Mouse (Mus musculus) forebrain, embryonic 11.5 days (tissue): ENCODE data around the gene Fam193b. TPM values are rescaled to one million over a fixed set of nuclear protein-coding genes. Genes with fewer than 3 reads are reported as not detected.

Experiments
- ATAC-seq: fragments of 200-750 bp; cut with Nextera tagmentation; replicated peaks from 2 replicates; pipeline ENCODE4 v1.8.0; 2017; ENCODE audit warnings: moderate TSS enrichment; ENCODE audit not compliant: low FRiP score
- DNase-seq: peaks from one replicate; pipeline ENCODE4 v3.0.0-alpha.2; 2017; ENCODE audit warnings: low spot score
- H3K27ac ChIP-seq: fragments of 300-500 bp; sonication (generic); 2 replicates; pipeline ENCODE4 v1.5.1; 2014; ENCODE audit warnings: low read depth, low read length
- H3K27me3 ChIP-seq: fragments of 300-500 bp; sonication (generic); 2 replicates; pipeline ENCODE4 v1.6.1; 2014; ENCODE audit warnings: mild to moderate bottlenecking, low read length, mixed read lengths; ENCODE audit not compliant: control insufficient read depth, insufficient read depth
- H3K36me3 ChIP-seq: fragments of 300-500 bp; sonication (generic); 2 replicates; pipeline ENCODE4 v1.6.1; 2014; ENCODE audit warnings: mild to moderate bottlenecking, low read length, moderate library complexity, mixed read lengths; ENCODE audit not compliant: control insufficient read depth, insufficient read depth
- H3K4me1 ChIP-seq: fragments of 300-500 bp; sonication (generic); replicated peaks from 2 replicates; pipeline ENCODE4 v1.6.1; 2014; ENCODE audit warnings: low read length, mixed read lengths; ENCODE audit not compliant: control insufficient read depth, insufficient read depth
- H3K4me2 ChIP-seq: fragments of 300-500 bp; sonication (generic); 2 replicates; pipeline ENCODE4 v1.6.1; 2014; ENCODE audit warnings: low read depth, mild to moderate bottlenecking, low read length, moderate library complexity, mixed read lengths; ENCODE audit not compliant: severe bottlenecking
- H3K4me3 ChIP-seq: fragments of 300-500 bp; sonication (generic); 2 replicates; pipeline ENCODE4 v1.5.1; 2014; ENCODE audit warnings: low read depth, low read length
- H3K9ac ChIP-seq: fragments of 300-500 bp; sonication (generic); 2 replicates; pipeline ENCODE4 v1.6.1; 2014; ENCODE audit warnings: low read length
- H3K9me3 ChIP-seq: fragments of 300-500 bp; sonication (generic); 2 replicates; pipeline ENCODE4 v1.6.1; 2016; ENCODE audit warnings: low read length, mixed read lengths; ENCODE audit not compliant: control insufficient read depth
- WGBS: fragments of 180-500 bp; shearing (Covaris S2); extraction: QIAGEN DNeasy Blood & Tissue Kit; methylation state at CpG from one replicate; pipeline ENCODE4 v1.1.7; 2014; 5-methylcytosine and 5-hydroxymethylcytosine counted together
- polyA plus RNA-seq: library from polyadenylated mRNA; unstranded; fragments of >200 nt; fragmentation: Nextera tagmentation; extraction: Ambion mirVana; gene quantifications from 2 replicates; pipeline ENCODE4 v1.2.1, GENCODE M21; 2014

Gene Fam193b
- polyA plus RNA-seq, 1 experiment from 2014 or later, result 55.8 TPM

GRCm38 (mm10) chr13:55513828-55514227 is 57.1 kb downstream of the Fam193b start:
- Histone ChIP-seq H3K27me3 (no peaks in the 10 kb centered on the region), H3K36me3 (no peaks in the 10 kb centered on the region), H3K9ac (no peak overlapping the region), H3K9me3 (no peaks in the 10 kb centered on the region), H3K4me1 (peaks cover 25% of the 10 kb centered on the region), H3K4me2 (peak overlapping the region; percentile 98), H3K27ac (no peak overlapping the region), H3K4me3 (peak overlapping the region; percentile 83; the same call in 1 of the 2 replicates)
- ATAC-seq, result no peak
- no peak for DNase-seq
- 38% methylated on average over 9 of the region's 9 CpGs for WGBS

GRCm38 (mm10) chr13:55513111-55513748 is 57.7 kb downstream of the Fam193b start, which contains the start of gene Pdlim7:
Pdlim7 (minus strand) TSS chr13:55513676.
- WGBS, result under 1% methylated on average over 55 of the region's 55 CpGs
- peak; percentile 94 for DNase-seq
- Histone ChIP-seq H3K4me3 (peak within 1 kb of the TSS; percentile 83), H3K9ac (peak within 1 kb of the TSS; percentile 88), H3K27ac (0 out of 2 replicates have a peak within 1 kb of the TSS, but pooled peaks have one; percentile 31), H3K36me3 (peaks cover 3% of the 10 kb centered on the region; the same call in 1 of the 2 replicates), H3K9me3 (no peaks in the 10 kb centered on the region), H3K27me3 (no peaks in the 10 kb centered on the region), H3K4me2 (peak within 1 kb of the TSS; percentile 98), H3K4me1 (peaks cover 25% of the 10 kb centered on the region)
- peak; percentile 79 for ATAC-seq

GRCm38 (mm10) chr13:55512379-55513031 is 58.4 kb downstream of the Fam193b start:
- WGBS, result 3% methylated on average over 25 of the region's 25 CpGs
- Histone ChIP-seq H3K27ac (0 out of 2 replicates have a peak overlapping the region, but pooled peaks have one; percentile 6), H3K9me3 (no peaks in the 10 kb centered on the region), H3K4me3 (peak overlapping the region; percentile 83), H3K4me2 (peak overlapping the region; percentile 98), H3K9ac (peak overlapping the region; percentile 88), H3K27me3 (no peaks in the 10 kb centered on the region), H3K4me1 (peaks cover 25% of the 10 kb centered on the region), H3K36me3 (peaks cover 3% of the 10 kb centered on the region; the same call in 1 of the 2 replicates)
- ATAC-seq (peak; percentile 54), DNase-seq (peak; percentile 74)

GRCm38 (mm10) chr13:55511492-55511861 is 59.4 kb downstream of the Fam193b start:
- peak overlapping the region; percentile 72; the same call in 1 of the 2 replicates for H3K27ac ChIP-seq
- DNase-seq (no peak), ATAC-seq (no peak)
- H3K4me3 ChIP-seq, result peak overlapping the region; percentile 2; the same call in 1 of the 2 replicates
- peak overlapping the region; percentile 33; the same call in 1 of the 2 replicates for H3K9ac ChIP-seq
- H3K9me3 ChIP-seq, result no peaks in the 10 kb centered on the region
- H3K4me1 ChIP-seq, result peaks cover 25% of the 10 kb centered on the region
- peaks cover 3% of the 10 kb centered on the region; the same call in 1 of the 2 replicates for H3K36me3 ChIP-seq
- H3K27me3 ChIP-seq, result no peaks in the 10 kb centered on the region
- peak overlapping the region; percentile 98 for H3K4me2 ChIP-seq
- 28% methylated on average over 5 of the region's 5 CpGs for WGBS

- peak overlapping the region; percentile 33; the same call in 1 of the 2 replicates for H3K9ac ChIP-seq
- ATAC-seq, result peak; percentile 63
- H3K4me2 ChIP-seq, result peak overlapping the region; percentile 98
- H3K4me1 ChIP-seq, result peaks cover 25% of the 10 kb centered on the region
- peak overlapping the region; percentile 2 for H3K4me3 ChIP-seq
- no peaks in the 10 kb centered on the region for H3K27me3 ChIP-seq
- peak overlapping the region; percentile 72 for H3K27ac ChIP-seq
- 9% methylated on average over 6 of the region's 6 CpGs for WGBS
- no peaks in the 10 kb centered on the region for H3K9me3 ChIP-seq
- peaks cover 3% of the 10 kb centered on the region; the same call in 1 of the 2 replicates for H3K36me3 ChIP-seq
- DNase-seq, result peak; percentile 73
Measured at GRCm38 (mm10) chr13:55510668-55511491, 60.0 kb downstream of the Fam193b start.

GRCm38 (mm10) chr13:55510332-55510667 is 60.6 kb downstream of the Fam193b start:
- H3K9me3 ChIP-seq, result no peaks in the 10 kb centered on the region
- H3K4me1 ChIP-seq, result peaks cover 25% of the 10 kb centered on the region
- peak overlapping the region; percentile 98; the same call in 1 of the 2 replicates for H3K4me2 ChIP-seq
- H3K27ac ChIP-seq, result peak overlapping the region; percentile 72
- peaks cover 5% of the 10 kb centered on the region for H3K36me3 ChIP-seq
- no peaks in the 10 kb centered on the region for H3K27me3 ChIP-seq
- ATAC-seq (0 out of 2 replicates have a peak, but pooled peaks have one; percentile 1), DNase-seq (no peak)
- 27% methylated on average over 3 of the region's 3 CpGs for WGBS
- H3K4me3 ChIP-seq, result no peak overlapping the region
- H3K9ac ChIP-seq, result 0 out of 2 replicates have a peak overlapping the region, but pooled peaks have one; percentile 12

- no peak for DNase-seq
- Histone ChIP-seq H3K9ac (no peak overlapping the region), H3K36me3 (peaks cover 11% of the 10 kb centered on the region), H3K27ac (no peak overlapping the region), H3K9me3 (no peaks in the 10 kb centered on the region), H3K4me2 (no peak overlapping the region), H3K4me3 (no peak overlapping the region), H3K27me3 (no peaks in the 10 kb centered on the region), H3K4me1 (peaks cover 25% of the 10 kb centered on the region)
- ATAC-seq, result no peak
- 89% methylated on average over 10 of the region's 10 CpGs for WGBS
Measured at GRCm38 (mm10) chr13:55508531-55508930, 62.4 kb downstream of the Fam193b start.

GRCm38 (mm10) chr13:55507877-55508276 is 63.0 kb downstream of the Fam193b start:
- peak; percentile 76 for DNase-seq
- ATAC-seq, result no peak
- H3K9ac ChIP-seq, result no peak overlapping the region
- H3K4me2 ChIP-seq, result no peak overlapping the region
- no peak overlapping the region for H3K27ac ChIP-seq
- peaks cover 11% of the 10 kb centered on the region for H3K36me3 ChIP-seq
- no peaks in the 10 kb centered on the region for H3K9me3 ChIP-seq
- H3K4me1 ChIP-seq, result peaks cover 25% of the 10 kb centered on the region
- WGBS, result 57% methylated on average over 11 of the region's 11 CpGs
- no peaks in the 10 kb centered on the region for H3K27me3 ChIP-seq
- H3K4me3 ChIP-seq, result no peak overlapping the region
